Mouse (Mus musculus) cerebellum, postnatal 36 days (tissue): ENCODE results near the gene Prodh2.
"Not testable (repeated sequence)": the region's sequence is repeated elsewhere in the genome, so short reads cannot be mapped to it uniquely, and the experiment has no call there.

ENCODE experiments used
- DNase-seq, 2 experiments: peaks; one replicate each; pipeline ENCODE4 v3.0.0; 2021 to 2022; ENCODE audit warnings: mixed read lengths in 2 of 2

Gene Prodh2

GRCm38 (mm10) chr7:30490251-30490956 is 3.0 kb upstream of the Prodh2 start:
- peak; percentile 58 to 64 for DNase-seq

GRCm38 (mm10) chr7:30490957-30491307 is 2.5 kb upstream of the Prodh2 start:
- no peak for DNase-seq

- DNase-seq: peak; percentile 88 to 93
Observed at GRCm38 (mm10) chr7:30492765-30493164, 657 bp upstream of the Prodh2 start.

- not testable (repeated sequence) for DNase-seq
Observed at GRCm38 (mm10) chr7:30495506-30496042, 2.2 kb downstream of the Prodh2 start.

GRCm38 (mm10) chr7:30501159-30501558 is 7.7 kb downstream of the Prodh2 start:
- DNase-seq: not testable (repeated sequence)

GRCm38 (mm10) chr7:30508061-30508460 is 14.6 kb downstream of the Prodh2 start:
- no peak for DNase-seq

- no peak for DNase-seq
Observed at GRCm38 (mm10) chr7:30515003-30515760, 21.8 kb downstream of the Prodh2 start.

- no peak for DNase-seq
Observed at GRCm38 (mm10) chr7:30518325-30518724, 24.9 kb downstream of the Prodh2 start.

GRCm38 (mm10) chr7:30520396-30520795 is 27.0 kb downstream of the Prodh2 start:
- DNase-seq: peak; percentile 15 to 26

GRCm38 (mm10) chr7:30520856-30521255 is 27.4 kb downstream of the Prodh2 start:
- peak; percentile 55 to 58 for DNase-seq

- no peak for DNase-seq
Observed at GRCm38 (mm10) chr7:30522871-30523270, 29.4 kb downstream of the Prodh2 start.

GRCm38 (mm10) chr7:30524487-30524886 is 31.1 kb downstream of the Prodh2 start:
- DNase-seq: no peak

- no peak for DNase-seq
Observed at GRCm38 (mm10) chr7:30525954-30526353, 32.5 kb downstream of the Prodh2 start.

- no peak for DNase-seq
Observed at GRCm38 (mm10) chr7:30526399-30526798, 33.0 kb downstream of the Prodh2 start.

- DNase-seq: no peak
Observed at GRCm38 (mm10) chr7:30526981-30527380, 33.6 kb downstream of the Prodh2 start.

- DNase-seq: no peak
Observed at GRCm38 (mm10) chr7:30531291-30531815, 37.9 kb downstream of the Prodh2 start.

GRCm38 (mm10) chr7:30532931-30533330 is 39.5 kb downstream of the Prodh2 start:
- DNase-seq: peak in 1 of 2 experiments; percentile 22

- DNase-seq: peak in 1 of 2 experiments; percentile 23
Observed at GRCm38 (mm10) chr7:30533941-30534632, 40.7 kb downstream of the Prodh2 start.

- peak; percentile 93 to 97 for DNase-seq
Observed at GRCm38 (mm10) chr7:30534633-30535577, 41.5 kb downstream of the Prodh2 start, which contains the start of gene Arhgap33. Arhgap33 (minus strand) TSS chr7:30535060.

GRCm38 (mm10) chr7:30540572-30540971 is 47.1 kb downstream of the Prodh2 start:
- DNase-seq: no peak

- no peak for DNase-seq
Observed at GRCm38 (mm10) chr7:30544327-30544726, 50.9 kb downstream of the Prodh2 start.

- DNase-seq: no peak
Observed at GRCm38 (mm10) chr7:30549880-30550279, 56.5 kb downstream of the Prodh2 start.
